In the genomic region with DNA sequence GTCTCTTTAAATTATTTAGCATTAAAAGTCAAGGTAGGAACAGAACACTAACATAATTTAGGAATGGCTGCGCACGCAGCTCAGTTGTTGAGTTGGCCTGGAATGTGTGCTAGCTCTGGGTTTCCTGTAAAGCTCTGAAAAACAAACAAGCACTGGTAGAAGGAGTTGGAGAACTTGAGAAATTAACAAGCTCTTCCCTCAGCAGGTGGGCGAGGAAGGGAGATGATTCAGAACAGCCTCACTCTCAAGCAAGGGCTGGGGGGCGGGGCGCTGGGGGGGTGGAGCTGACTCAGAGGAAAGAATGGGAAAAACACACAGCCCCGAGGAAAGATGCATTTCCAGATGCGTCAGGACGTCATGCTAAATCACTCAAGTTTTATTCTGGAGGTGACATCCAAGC, we compare ENCODE assay signal across 13 mouse cellular contexts. TPM values are rescaled to one million over a fixed set of nuclear protein-coding genes. Genes with fewer than 3 reads are reported as not detected.
DNase-seq lines count a peak whose midpoint lies in the region; ATAC-seq lines count a peak whose summit lies in the region.
"Had no signal": no experiment of that assay in that cellular context is flagged by ENCODE, and none has a peak within 500 bp of the region (broad histone marks: within the 10 kb centered on the region; RNA-seq: fewer than 3 reads in every experiment).

No protein-coding gene starts in this region.

- H3K36me3 ChIP-seq in midbrain, embryonic 10.5 days, result no peaks in the 10 kb centered on the region
- no peaks in the 10 kb centered on the region for H3K36me3 ChIP-seq in midbrain, embryonic 15.5 days (replicated peaks)
- H3K36me3 ChIP-seq in embryonic facial prominence, embryonic 11.5 days (replicated peaks; ENCODE audit: control insufficient read depth, insufficient read depth, low read depth, low read length), result no peaks in the 10 kb centered on the region

- H3K9ac ChIP-seq in midbrain, embryonic 15.5 days, result no peak overlapping the region
- H3K9ac ChIP-seq in embryonic facial prominence, embryonic 11.5 days (replicated peaks; ENCODE audit: low read length), result no peak overlapping the region

- ATAC-seq in midbrain, embryonic 15.5 days (replicated peaks), result no peak
- ATAC-seq in embryonic facial prominence, embryonic 11.5 days (replicated peaks; ENCODE audit: insufficient number of reproducible peaks, low FRiP score, low TSS enrichment, low read depth), result no peak

- peak; percentile 3 to 23 for DNase-seq in frontal cortex, postnatal 36 days (ENCODE audit: low spot score in 2 of 2)
- DNase-seq in frontal cortex, postnatal 25 days (ENCODE audit: low spot score in 2 of 2), result no peak
- peak; percentile 23 for DNase-seq in midbrain, embryonic 10.5 days (ENCODE audit: low spot score)
- DNase-seq in embryonic facial prominence, embryonic 11.5 days (ENCODE audit: low spot score), result peak; percentile 29
- peak; percentile 23 to 28 for DNase-seq in right cerebral cortex, postnatal 10 days (ENCODE audit: low spot score in 2 of 2)
- DNase-seq in thymus, postnatal 36 days, result no peak
- no peak for DNase-seq in layer of hippocampus, postnatal 10 days (ENCODE audit: low spot score in 2 of 2)
- DNase-seq: cerebellum, adult 2 months; heart, postnatal 4 days; lung, adult 18-20 months had no signal

- H3K4me1 ChIP-seq in midbrain, embryonic 10.5 days, result peaks cover 7% of the 10 kb centered on the region
- H3K4me1 ChIP-seq in midbrain, embryonic 15.5 days, result no peaks in the 10 kb centered on the region
- no peaks in the 10 kb centered on the region for H3K4me1 ChIP-seq in embryonic facial prominence, embryonic 11.5 days (ENCODE audit: control insufficient read depth, insufficient read depth, low read length)

- H3K4me2 ChIP-seq in midbrain, embryonic 15.5 days, result no peak overlapping the region
- H3K4me2 ChIP-seq in embryonic facial prominence, embryonic 11.5 days (ENCODE audit: low read depth, low read length), result no peak overlapping the region

- WGBS in midbrain, embryonic 10.5 days, result 33% methylated on average over 8 of the region's 8 CpGs
- WGBS in midbrain, embryonic 15.5 days, result 39% methylated on average over 8 of the region's 8 CpGs
- 27% methylated on average over 8 of the region's 8 CpGs for WGBS in embryonic facial prominence, embryonic 11.5 days

- H3K27ac ChIP-seq in midbrain, embryonic 10.5 days (replicated peaks), result no peak overlapping the region
- H3K27ac ChIP-seq in midbrain, embryonic 15.5 days, result no peak overlapping the region
- H3K27ac ChIP-seq in embryonic facial prominence, embryonic 11.5 days (replicated peaks; ENCODE audit: low read depth, low read length), result no peak overlapping the region

- no peaks in the 10 kb centered on the region for H3K27me3 ChIP-seq in midbrain, embryonic 10.5 days (ENCODE audit: low read depth, poor library complexity, severe bottlenecking)
- no peaks in the 10 kb centered on the region for H3K27me3 ChIP-seq in midbrain, embryonic 15.5 days (replicated peaks)
- H3K27me3 ChIP-seq in embryonic facial prominence, embryonic 11.5 days (ENCODE audit: control insufficient read depth, insufficient read depth, low read length), result no peaks in the 10 kb centered on the region

- H3K9me3 ChIP-seq in midbrain, embryonic 10.5 days (replicated peaks), result no peaks in the 10 kb centered on the region
- H3K9me3 ChIP-seq in midbrain, embryonic 15.5 days, result no peaks in the 10 kb centered on the region
- H3K9me3 ChIP-seq in embryonic facial prominence, embryonic 11.5 days (replicated peaks; ENCODE audit: control insufficient read depth, low read length), result no peaks in the 10 kb centered on the region

- no peak overlapping the region for H3K4me3 ChIP-seq in midbrain, embryonic 10.5 days
- no peak overlapping the region for H3K4me3 ChIP-seq in midbrain, embryonic 15.5 days
- no peak overlapping the region for H3K4me3 ChIP-seq in embryonic facial prominence, embryonic 11.5 days (ENCODE audit: low read depth, low read length)

RNA-seq across cellular contexts. Expression of a gene that starts 8.4 kb away (rescaled TPM):
- not detected in 2 replicates for polyA plus RNA-seq in midbrain, embryonic 10.5 days (2016; fragmentation: Nextera tagmentation; extraction: Ambion mirVana)
- not detected in 2 replicates for polyA plus RNA-seq in midbrain, embryonic 15.5 days (2015; fragmentation: Nextera tagmentation; extraction: Ambion mirVana)
- not detected in 2 replicates for polyA plus RNA-seq in embryonic facial prominence, embryonic 11.5 days (2014; fragmentation: Nextera tagmentation; extraction: Ambion mirVana)
- total RNA-seq in layer of hippocampus, postnatal 10 days (2021), result not detected
- total RNA-seq: heart, postnatal 4 days; layer of hippocampus, adult 18-20 months had no signal
- polyA plus RNA-seq: C2C12; cerebellum, adult 2 months had no signal

RNA-seq across cellular contexts. Expression of a gene that starts 32.4 kb away (rescaled TPM):
- 25.0 and 25.1 TPM in 2 replicates for polyA plus RNA-seq in midbrain, embryonic 10.5 days (2016; fragmentation: Nextera tagmentation; extraction: Ambion mirVana)
- 8.1 and 11.8 TPM in 2 replicates for polyA plus RNA-seq in midbrain, embryonic 15.5 days (2015; fragmentation: Nextera tagmentation; extraction: Ambion mirVana)
- 6.6 and 9.2 TPM in 2 replicates for polyA plus RNA-seq in embryonic facial prominence, embryonic 11.5 days (2014; fragmentation: Nextera tagmentation; extraction: Ambion mirVana)
- 1 to 10 TPM; 3.3 to 3.8 TPM for total RNA-seq in layer of hippocampus, postnatal 10 days (2021)

RNA-seq across cellular contexts. Expression of a gene that starts 43.7 kb away (rescaled TPM):
- 19.3 and 22.7 TPM in 2 replicates for polyA plus RNA-seq in midbrain, embryonic 10.5 days (2016; fragmentation: Nextera tagmentation; extraction: Ambion mirVana)
- polyA plus RNA-seq in midbrain, embryonic 15.5 days (2015; fragmentation: Nextera tagmentation; extraction: Ambion mirVana), result 8.1 and 9.0 TPM in 2 replicates
- polyA plus RNA-seq in embryonic facial prominence, embryonic 11.5 days (2014; fragmentation: Nextera tagmentation; extraction: Ambion mirVana), result 15.5 and 16.9 TPM in 2 replicates
- 10 to 100 TPM; 12.7 to 14.8 TPM for total RNA-seq in layer of hippocampus, postnatal 10 days (2021)

RNA-seq across cellular contexts. Expression of a gene that starts 49.9 kb away (rescaled TPM):
- 66.9 and 71.0 TPM in 2 replicates for polyA plus RNA-seq in midbrain, embryonic 10.5 days (2016; fragmentation: Nextera tagmentation; extraction: Ambion mirVana)
- polyA plus RNA-seq in midbrain, embryonic 15.5 days (2015; fragmentation: Nextera tagmentation; extraction: Ambion mirVana), result 49.9 and 53.1 TPM in 2 replicates
- 40.8 and 44.3 TPM in 2 replicates for polyA plus RNA-seq in embryonic facial prominence, embryonic 11.5 days (2014; fragmentation: Nextera tagmentation; extraction: Ambion mirVana)
- 10 to 100 TPM; 48.8 to 58.2 TPM for total RNA-seq in layer of hippocampus, postnatal 10 days (2021)

Comparison
In these comparisons a context has a peak if more than half of its experiments do, and no peak if none do; other contexts are left out.
1. DNase-seq: peak in frontal cortex, postnatal 36 days (2 of 2), midbrain, embryonic 10.5 days (single experiment), embryonic facial prominence, embryonic 11.5 days (single experiment) and right cerebral cortex, postnatal 10 days (2 of 2); none in frontal cortex, postnatal 25 days (0 of 2), thymus, postnatal 36 days (0 of 2) and layer of hippocampus, postnatal 10 days (0 of 2).